Mouse (Mus musculus): Measurements from ENCODE around the gene Mgmt.

- TF ChIP-seq CTCF (IDR thresholded peaks at IDR 0.05; ENCODE audit: extremely low read depth, insufficient read length, insufficient replicate concordance, low read depth, low read length), result no peak
- TF ChIP-seq POLR2A (IDR thresholded peaks at IDR 0.05; ENCODE audit: low read depth, low read length), result no peak
Observed at GRCm38 (mm10) chr7:137154623-137155022, 260.2 kb downstream of the Mgmt start.
